Mouse (Mus musculus) right cerebral cortex, postnatal 10 days (tissue): Measurements from ENCODE around the gene Lsm7.

Source experiments
- DNase-seq, 2 experiments: peaks; one replicate each; pipeline ENCODE4 v3.0.0; 2021; ENCODE audit warnings: low spot score in 2 of 2

Lsm7 gene

GRCm38 (mm10) chr10:80854913-80855748, at the start of gene Lsm7, which contains the start of gene Sppl2b:
Lsm7 (minus strand) TSS chr10:80855209.
Sppl2b (plus strand) TSS chr10:80855275.
- peak; percentile 97 to 98 for DNase-seq

- DNase-seq = no peak
Observed at GRCm38 (mm10) chr10:80904709-80905108, 49.7 kb upstream of the Lsm7 start.

- no peak for DNase-seq
Observed at GRCm38 (mm10) chr10:80904004-80904693, 49.1 kb upstream of the Lsm7 start.

- no peak for DNase-seq
Observed at GRCm38 (mm10) chr10:80903282-80903681, 48.3 kb upstream of the Lsm7 start.

- DNase-seq = no peak
Observed at GRCm38 (mm10) chr10:80902273-80902940, 47.4 kb upstream of the Lsm7 start.

- no peak for DNase-seq
Observed at GRCm38 (mm10) chr10:80901409-80902272, 46.6 kb upstream of the Lsm7 start.

GRCm38 (mm10) chr10:80900318-80901247, 45.6 kb upstream of the Lsm7 start, which contains the start of gene Timm13:
Timm13 (minus strand) TSS chr10:80900969.
- peak; percentile 100 for DNase-seq

GRCm38 (mm10) chr10:80899591-80900317, 44.7 kb upstream of the Lsm7 start:
- no peak for DNase-seq

GRCm38 (mm10) chr10:80899074-80899473, 44.1 kb upstream of the Lsm7 start:
- DNase-seq = no peak

- DNase-seq = peak; percentile 72 to 80
Observed at GRCm38 (mm10) chr10:80897861-80898510, 43.0 kb upstream of the Lsm7 start.

GRCm38 (mm10) chr10:80896581-80897485, 41.8 kb upstream of the Lsm7 start:
- no peak for DNase-seq

GRCm38 (mm10) chr10:80895697-80896096, 40.7 kb upstream of the Lsm7 start:
- DNase-seq = no peak

GRCm38 (mm10) chr10:80895100-80895499, 40.1 kb upstream of the Lsm7 start:
- DNase-seq = no peak

GRCm38 (mm10) chr10:80887181-80887580, 32.2 kb upstream of the Lsm7 start:
- DNase-seq = peak in 1 of 2 experiments; percentile 28

- DNase-seq = peak; percentile 80
Observed at GRCm38 (mm10) chr10:80881301-80881700, 26.3 kb upstream of the Lsm7 start.

- DNase-seq = no peak
Observed at GRCm38 (mm10) chr10:80880901-80881300, 25.9 kb upstream of the Lsm7 start.

GRCm38 (mm10) chr10:80880131-80880641, 25.2 kb upstream of the Lsm7 start:
- peak in 1 of 2 experiments; percentile 77 for DNase-seq

GRCm38 (mm10) chr10:80876594-80876993, 21.6 kb upstream of the Lsm7 start:
- no peak for DNase-seq
